Mouse (Mus musculus) embryo, embryonic 11 days (tissue): ENCODE measurements around the gene Rtn3.
"Not testable (repeated sequence)": the region's sequence is repeated elsewhere in the genome, so short reads cannot be mapped to it uniquely, and the experiment has no call there.

Source experiments
- DNase-seq: peaks from one replicate; pipeline ENCODE4 v3.0.0-alpha.2; 2015

Gene Rtn3

DNA sequence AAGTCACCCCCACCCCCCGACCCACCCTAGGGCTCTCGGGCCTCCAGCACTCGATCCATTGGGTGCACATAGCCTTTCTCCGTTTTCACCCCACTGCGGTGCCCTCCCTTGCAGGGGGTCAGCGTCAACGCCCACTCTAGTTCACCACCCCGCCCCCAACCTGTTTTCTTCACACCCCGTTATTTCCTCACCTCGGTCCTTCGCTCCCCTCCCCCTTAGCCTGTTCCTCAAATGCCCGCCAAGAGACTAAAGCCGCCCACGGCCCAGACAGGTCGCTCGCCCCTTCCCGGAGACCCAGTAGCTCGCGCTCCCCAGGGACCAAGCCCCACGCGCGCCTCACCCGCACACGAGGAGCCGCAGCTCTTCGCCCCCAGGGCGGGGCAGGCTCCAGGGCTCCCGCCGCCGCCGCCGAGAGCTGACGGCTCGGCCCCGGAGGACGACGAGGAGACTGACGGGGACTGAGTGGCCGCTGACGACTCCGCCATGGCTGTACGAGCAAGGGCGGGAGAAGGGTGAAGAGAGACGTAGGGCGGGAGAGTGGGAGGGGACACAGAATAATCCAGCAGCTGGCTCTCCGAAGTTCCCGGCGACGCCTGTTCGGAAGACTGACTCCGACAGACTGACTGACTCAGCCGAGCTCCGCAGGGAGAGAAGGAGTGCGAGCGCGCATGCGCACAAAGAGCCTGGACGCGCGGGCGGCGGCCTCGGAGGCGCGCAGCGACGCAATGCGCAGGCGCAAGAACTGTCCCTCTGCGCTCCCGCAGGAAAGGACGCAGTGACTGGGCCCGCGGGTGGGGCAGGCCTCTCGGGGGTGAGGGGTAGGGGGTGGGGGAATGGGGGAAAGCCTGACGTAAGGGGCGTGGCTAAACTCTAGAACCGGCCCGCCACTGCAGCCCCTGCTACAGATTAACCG is at the start of gene Rtn3:
Rtn3 (minus strand) TSS at position 683 of the 913 bp plus-strand sequence.
- peak; percentile 99 for DNase-seq

DNA sequence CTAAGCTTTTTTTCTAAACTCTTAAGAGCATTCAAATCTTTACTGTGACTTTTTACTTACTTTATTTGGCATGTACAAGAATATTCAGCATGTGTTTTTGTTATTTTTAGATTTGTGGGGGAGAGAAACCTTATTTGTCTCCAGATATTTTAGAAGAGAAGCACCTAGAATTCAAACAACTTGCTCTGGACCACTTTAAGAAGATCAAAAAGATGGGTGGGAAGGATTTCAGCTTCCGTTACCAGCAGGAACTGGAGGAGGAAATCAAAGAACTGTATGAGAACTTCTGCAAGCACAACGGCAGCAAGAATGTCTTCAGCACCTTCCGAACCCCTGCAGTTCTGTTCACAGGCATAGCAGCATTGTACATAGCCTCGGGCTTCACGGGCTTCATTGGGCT is 48.8 kb upstream of the Rtn3 start:
- no peak for DNase-seq

DNA sequence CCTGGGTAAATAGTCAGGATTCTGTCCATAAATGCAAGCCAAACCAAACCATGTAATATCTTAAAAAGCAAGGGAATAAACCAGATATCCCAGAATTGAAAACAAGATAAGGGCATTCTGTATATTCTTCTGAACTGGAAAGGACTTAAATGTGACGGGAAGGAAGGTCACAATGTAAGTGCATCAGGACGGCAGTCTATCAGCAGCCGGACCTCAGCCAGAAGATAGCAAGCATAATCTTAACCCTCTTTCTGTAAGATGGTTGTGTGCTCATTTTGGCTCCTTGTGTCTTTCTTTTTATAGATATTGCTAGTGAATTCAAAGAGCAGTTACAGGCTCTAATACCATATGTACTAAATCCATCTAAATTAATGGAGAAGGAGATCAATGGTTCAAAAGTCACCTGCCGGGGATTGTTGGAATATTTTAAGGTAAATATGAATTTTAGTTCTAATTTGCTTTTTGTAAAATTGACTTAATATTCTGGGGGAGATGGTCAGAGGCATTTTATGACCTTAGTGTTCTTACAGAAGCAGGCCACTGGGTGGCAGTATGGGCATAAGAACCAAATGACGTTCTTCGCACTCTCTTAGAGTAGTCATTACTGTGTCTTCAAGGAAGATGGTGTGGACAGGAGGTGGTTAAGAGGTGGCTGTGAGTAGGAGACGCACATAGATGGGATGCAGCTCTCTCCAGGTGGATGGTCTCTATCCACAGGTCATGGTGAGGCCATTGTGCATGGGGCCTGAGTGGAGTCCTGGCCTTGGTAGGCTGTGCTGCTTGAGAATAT is 45.8 kb upstream of the Rtn3 start:
- DNase-seq, result peak; percentile 75

DNA sequence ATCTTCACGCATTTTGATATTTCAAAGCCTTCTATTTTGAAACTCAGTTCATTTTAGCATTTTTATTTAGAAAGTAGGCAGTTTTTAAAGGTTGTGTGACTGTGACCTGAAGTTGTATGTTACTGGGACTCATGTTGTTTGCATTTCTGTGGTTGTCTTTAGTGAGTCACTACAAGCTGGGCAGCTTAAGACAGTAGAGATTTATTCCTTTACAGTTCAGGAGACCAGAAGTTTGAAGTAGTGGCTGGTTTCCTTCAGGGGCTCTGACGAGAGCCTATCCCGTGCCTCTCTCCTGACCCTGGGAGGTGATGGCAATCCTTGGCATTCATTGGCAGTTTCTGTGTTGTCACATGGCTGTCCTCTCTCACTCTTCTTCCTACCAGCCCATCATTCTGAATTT is 41.8 kb upstream of the Rtn3 start:
- no peak for DNase-seq

DNA sequence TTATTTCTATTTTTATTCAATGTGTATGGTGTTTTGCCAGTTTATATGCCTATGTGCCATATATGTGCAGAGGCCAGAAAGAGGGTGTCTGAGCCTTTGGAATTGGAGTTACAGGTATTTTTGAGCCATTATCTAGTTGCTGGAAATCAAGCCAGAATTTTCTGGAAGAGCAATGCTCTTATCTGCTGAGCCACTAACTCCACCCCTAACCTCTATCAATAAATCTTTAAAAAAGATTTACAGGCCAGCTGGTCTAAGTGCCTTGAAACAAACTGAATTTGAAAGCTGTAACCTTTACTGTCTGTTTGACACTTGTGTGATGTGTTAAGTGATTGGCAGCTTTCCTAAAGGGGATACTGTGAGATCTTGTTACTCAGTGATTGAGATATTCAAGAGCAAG is 40.7 kb upstream of the Rtn3 start:
- no peak for DNase-seq

DNA sequence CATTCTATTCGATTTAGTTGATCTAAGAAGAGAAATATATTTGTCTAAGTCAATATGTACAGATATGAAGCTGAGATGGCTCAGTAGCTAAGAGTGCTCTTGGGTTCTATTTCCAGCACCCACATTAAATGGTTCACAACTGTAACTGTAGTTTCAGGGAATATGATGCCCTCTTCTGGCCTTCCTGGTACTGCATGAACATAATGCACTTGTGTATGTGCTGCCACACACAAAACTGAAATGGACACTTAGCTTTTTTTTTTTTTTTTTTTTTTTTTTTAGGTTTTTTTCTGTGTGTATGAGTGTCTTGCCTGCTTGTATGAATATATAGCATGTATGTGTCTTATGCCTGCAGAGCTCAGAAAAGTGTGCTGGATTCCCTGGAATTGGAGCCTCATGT is 40.2 kb upstream of the Rtn3 start:
- DNase-seq, result no peak

DNA sequence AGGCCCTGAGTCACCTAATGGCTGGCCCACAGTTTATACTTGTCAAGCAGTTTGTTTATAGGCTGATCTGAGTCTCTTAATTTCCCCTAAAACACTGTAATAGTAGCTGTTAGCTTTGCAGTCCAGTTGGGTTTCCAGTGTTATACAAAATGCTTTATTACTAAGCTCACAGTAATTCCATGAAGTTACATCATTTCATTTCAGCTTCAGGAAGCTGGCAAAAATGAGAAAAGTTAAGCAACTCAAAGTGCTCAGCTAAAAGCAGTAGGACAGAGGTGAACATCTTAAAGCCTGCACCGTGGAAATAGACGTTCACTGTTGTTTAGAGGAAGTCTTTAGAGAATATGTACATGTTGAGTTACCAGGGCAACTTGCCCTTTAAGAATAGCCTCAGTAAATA is 39.8 kb upstream of the Rtn3 start:
- no peak for DNase-seq

DNA sequence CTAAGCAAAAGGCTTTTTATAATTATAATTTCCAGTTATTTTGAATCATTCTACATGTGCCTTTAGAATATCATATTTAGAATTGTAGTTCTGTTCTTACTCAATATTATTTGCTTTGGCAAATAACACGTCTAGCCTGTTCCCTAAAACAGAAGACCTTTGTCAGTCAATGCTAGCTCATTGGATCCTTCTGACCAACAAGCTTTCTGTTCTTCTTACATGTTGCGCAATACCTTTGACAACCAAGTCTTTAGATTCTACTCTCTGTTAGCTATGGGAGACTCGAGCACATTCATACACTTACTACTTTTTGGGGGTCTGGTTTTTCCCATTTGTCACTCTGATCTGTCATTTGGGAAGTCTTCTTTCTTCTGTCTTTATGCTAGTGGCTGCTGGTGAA is 38.5 kb upstream of the Rtn3 start:
- DNase-seq, result no peak

DNA sequence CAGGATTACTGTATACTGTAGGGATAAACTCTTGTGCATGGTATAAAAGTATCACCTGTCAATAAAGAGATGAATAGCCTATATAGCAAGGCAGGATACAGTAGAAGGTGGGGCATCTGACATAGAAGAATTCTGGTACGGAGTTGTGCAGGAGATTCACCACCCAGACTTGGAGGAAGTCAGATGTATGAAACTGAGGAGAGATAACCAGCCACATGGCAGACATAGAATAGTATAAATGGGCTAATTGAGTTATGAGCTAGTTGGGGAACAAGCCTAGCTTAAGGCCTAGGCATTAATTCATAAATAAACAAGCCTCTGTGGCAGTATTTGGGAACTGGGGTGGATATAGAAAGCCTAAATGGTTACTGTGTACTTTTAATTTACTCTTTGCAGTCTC is 33.4 kb upstream of the Rtn3 start:
- DNase-seq, result no peak

DNA sequence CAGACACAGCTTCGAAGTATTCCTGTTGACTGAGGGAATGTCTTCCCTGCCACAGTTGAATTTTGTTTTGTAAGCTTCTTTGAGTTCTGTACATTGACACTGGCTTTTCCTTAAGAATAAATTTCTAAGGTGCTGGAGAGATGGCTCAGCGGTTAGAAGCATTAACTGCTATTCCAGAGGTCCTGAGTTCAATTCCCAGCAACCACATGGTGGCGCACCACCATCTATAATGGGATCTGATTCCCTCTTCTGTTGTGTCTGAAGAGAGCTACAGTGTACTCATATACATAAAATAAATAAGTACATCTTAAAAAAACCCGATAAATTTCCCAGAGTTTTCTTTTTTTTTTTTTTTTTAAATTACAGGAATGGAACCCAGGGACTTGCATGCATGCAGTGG is 24.9 kb upstream of the Rtn3 start:
- no peak for DNase-seq

DNA sequence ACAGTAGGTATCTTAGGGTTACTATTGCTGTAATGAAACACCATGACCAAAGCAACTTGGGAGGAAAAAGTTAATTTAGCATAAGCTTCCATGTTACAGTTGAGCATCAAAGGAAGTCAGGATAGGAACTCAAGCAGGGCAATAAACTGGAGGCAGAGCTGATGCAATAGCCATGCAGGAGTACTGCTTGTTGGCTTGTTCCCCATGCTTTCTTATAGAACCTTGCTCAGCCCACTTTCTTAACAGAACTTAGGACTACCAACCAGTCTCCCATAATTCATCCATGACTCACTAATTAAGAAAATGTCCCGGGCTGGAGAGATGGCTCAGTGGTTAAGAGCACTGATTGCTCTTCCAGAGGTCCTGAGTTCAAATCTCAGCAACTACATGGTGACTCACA is 23.2 kb upstream of the Rtn3 start:
- DNase-seq, result no peak

DNA sequence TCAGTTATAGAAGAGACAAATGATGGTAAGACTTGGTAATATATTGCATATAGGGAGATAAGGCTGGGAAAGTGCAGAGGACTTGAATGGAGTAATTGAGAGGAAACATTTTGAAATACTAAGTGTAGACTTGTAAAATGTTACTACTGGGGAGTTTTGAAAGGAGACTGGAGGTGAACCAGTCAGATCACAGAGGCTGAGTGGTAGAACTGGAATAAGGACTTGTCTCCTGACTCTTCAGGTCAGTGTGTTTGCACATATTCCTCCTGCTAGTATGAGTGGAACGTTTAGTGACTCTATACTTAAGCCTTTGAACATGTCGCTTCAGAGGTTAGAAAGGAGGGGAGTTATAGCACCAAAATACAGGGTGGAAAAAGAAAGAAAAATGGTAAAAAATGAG is 19.4 kb upstream of the Rtn3 start:
- DNase-seq, result no peak

DNA sequence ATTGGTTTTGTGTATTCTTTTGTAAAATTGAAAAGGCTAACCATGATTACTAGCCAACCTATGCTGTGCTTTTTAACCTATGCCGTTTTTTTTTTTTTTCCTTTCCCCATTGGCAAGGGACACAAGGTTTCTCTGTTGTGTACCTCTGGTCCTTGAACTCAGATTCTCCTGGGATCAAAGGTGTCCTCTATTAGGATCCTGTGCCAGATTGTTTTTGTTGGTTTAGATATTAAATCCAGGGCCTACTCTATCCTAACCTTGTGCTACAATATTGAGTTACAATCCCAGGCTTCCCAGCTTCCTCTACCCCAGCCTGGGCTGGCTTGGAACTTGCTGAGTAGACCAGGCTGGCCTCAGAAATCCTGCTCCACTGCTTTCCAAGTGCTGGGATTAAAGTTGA is 17.6 kb upstream of the Rtn3 start:
- DNase-seq, result no peak

DNA sequence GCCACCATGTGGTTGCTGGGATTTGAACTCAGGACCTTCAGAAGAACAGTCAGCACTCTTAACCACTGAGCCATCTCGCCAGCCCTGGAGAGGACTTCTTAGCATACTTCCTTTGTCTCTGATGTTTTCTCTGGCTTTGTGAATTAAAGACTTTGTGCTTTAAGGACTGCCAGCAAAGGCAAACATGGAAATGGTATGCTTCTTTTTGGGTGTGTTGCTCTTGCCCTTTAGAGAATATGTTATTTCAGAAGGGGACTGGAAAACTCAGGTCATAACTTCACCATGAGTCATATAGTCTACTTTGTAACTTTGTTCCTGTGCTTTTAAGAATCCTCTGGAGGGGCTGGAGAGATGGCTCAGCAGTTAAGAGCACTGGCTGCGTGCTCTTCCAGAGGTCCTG is 15.7 kb upstream of the Rtn3 start:
- DNase-seq, result no peak

DNA sequence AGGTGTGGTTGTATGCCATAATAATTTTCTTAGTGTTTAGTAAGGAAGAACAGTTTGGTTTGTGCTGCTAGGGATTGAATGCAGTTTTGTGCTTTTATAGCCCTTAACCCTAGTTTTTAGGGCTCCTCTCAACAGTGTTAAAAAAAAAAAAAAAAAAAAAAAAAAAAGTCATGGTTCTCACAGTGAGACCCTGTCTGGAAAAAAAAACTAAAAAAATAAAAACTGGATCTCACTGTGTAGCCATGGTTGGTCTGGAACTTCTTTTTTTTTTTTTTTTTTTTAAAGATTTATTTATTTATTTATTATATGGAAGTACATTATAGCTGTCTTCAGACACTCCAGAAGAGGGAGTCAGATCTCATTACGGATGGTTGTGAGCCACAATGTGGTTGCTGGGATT is 13.0 kb upstream of the Rtn3 start:
- DNase-seq, result not testable (repeated sequence)

DNA sequence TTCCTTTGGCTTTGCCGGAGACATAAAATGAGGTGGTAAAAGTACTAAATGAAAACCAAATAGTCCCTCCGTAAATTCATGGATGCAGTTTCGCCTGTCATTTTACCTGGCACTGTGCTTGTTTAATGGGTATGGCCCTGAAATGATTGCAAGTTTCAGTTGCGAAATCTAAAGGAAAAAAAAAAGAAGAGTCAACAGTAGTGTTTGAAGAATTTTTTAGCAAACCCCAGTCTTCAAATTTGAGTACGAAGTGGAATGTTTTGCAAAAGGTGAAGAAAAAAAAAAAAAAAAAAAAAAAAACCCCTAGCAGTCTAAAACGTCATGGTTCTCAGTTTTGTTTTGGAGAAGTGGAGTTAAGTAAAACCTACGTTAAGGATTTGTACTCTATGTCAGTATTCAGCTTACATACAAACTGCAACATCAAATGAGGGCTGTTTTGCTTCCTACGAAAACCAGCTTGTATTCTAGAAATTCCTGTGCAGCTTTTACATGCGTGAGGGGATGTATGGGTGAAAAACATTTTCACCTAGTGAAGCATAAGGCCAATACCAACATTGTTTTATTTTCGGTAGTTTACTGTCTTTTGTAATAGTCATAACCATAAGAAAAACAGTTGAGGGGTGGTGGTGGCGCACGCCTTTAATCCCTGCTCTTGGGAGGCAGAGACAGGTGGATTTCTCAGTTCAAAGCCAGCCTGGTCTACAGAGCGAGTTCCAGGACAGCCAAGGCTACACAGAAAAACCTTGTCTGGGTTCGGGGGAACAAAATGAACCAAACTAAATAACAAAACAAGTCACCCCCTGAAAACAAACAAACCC is 12.3 kb upstream of the Rtn3 start:
- DNase-seq, result peak; percentile 10

DNA sequence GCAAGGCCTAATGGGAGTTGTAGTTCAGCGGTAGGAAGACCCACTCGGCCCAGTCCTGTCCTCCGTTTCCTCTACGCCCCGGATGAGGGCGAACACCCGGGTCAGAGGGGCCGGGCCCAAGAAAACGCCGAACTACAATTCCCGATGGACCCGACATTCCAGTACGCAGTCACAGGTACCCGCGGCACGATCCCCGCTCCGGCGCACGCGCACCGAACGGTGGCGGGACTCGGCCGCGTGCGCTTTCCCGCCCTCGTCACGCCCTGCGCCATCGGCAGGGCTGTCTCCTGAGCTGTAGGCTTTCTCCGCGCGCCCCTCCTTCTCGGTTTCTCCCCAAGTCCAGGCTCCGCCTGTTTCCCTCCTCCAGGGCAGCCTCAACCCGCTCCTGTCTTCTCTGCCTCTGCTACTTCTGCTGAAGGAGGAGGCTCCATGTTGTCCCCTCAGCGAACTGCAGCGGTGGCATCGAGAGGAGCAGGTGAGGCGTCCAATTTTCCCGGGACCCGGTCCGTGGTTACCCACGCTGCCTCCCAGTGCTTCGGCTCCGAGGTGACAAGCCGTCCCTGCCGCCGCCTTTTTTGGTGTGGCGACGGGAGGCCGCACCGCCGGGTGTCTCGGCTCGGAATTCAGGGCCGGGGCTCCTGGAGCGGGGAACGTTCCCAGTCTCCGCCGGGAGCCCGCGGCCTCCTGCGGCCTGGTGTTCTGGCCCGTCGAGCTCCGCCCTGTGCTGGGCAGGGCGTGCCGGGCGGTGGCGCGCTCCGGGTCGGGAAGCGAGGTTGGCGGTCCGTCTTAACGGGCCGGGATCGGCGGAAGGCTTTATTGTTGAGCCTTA is 11.3 kb upstream of the Rtn3 start:
- DNase-seq, result peak; percentile 96

DNA sequence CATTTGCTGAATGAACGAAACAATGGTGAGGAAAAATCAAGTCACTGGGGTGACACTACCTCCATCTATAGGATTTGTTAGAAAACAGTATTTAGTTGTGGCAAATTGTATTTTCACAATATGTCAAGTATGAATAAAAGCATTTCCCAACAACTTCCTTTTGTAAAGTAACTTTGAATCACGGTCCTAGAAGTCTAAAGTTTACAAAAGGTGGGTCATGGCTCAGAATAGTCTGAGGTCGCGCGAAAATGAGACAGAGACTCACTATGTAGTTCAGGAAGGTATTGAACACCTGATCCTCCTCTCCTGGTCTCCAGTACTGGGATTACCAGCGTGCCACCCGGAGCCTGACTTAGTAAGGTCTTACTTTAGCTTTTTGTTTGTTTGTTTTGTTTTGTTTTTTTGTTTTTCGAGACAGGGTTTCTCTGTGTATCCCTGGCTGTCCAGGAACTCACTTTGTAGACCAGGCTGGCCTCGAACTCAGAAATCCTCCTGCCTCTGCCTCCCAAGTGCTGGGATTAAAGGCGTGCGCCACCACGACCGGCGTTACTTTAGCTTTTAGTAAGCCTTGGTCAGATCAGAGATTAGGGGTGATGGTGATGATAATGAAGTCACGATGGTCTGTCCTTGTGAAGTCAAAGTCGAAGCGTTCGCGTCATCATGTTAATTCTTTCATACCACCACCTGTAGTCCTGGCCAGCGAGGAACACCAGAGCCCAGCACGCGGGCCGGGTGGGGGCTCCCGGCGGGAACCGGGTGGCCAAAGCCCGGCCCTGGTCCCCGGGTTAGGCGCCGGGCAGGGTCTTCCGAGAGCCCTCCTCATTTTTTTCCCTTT is 10.5 kb upstream of the Rtn3 start, which contains the start of gene Atl3:
Atl3 (plus strand) TSS at position 689 of the 835 bp plus-strand sequence.
- no peak for DNase-seq

DNA sequence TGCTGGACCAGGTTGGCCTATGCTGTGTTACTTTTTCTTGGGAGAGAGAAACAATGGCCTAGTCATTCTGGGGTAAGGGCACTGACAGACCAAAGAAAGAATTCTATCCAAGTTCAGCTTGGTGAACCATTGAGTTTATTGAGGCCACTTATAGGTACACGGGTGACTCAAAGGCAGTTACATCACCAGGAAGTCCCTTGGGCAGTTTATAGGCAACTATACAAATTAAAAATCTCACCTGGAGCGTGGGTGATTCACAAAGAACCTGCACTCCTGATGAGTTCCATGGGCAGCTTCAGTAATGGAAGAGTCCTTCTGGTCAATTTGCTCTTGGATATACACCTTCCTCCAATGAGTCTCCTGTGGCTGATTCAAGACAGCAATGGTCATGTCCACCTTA is 9.6 kb upstream of the Rtn3 start:
- no peak for DNase-seq

DNA sequence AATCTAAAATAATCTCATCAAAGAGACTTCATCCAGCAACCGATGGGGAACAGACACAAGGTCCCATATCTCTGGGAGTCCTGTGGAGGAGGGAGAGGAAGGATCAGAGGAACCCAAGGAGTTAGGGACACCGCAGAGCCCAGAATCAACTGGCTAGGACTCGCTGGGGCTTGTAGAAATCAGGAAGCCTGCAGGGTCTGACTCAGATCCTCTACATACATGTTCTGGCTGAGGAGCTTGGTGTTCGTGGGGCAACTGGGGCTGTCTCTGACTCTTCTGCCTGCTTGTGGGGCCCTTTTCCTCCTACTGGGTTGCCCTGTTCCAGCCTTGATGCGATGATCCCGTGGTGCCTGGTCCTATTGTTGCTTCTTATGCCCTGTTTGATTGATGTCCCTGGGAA is 8.9 kb upstream of the Rtn3 start:
- no peak for DNase-seq

DNA sequence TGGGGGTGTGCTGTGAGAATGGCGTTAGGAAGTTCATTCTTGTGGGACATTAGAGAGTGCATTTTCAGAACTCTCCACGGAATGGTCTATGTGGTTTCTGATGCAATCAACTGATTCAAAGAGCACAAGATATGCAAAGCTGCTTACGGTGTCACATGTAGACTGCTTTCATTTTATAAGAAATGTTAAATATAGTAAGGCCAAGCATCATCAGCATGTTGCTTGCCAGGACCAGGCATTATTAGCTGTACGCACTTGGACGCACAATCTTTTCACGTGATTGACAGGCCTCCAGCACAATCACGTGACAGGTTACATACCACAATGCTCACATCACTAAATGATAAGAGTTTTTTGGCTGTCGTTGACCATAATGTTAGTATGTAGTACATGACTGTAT is 4.6 kb upstream of the Rtn3 start:
- DNase-seq, result no peak
